Mouse (Mus musculus) lung, embryonic 15.5 days (tissue): Measurements from ENCODE around the gene Hist1h2br. TPM values are rescaled to one million over a fixed set of nuclear protein-coding genes. Genes with fewer than 3 reads are reported as not detected.
"Not testable (repeated sequence)": the region's sequence is repeated elsewhere in the genome, so short reads cannot be mapped to it uniquely, and the experiment has no call there.

Experiments
- ATAC-seq: fragments of 200-750 bp; cut with Nextera tagmentation; 2 replicates; pipeline ENCODE4 v1.8.0; 2017; ENCODE audit warnings: moderate number of reproducible peaks, borderline replicate concordance; ENCODE audit not compliant: low FRiP score, low TSS enrichment; ENCODE audit errors: extremely low read depth
- H3K27ac ChIP-seq: fragments of 300-500 bp; sonication (generic); 2 replicates; pipeline ENCODE4 v1.5.1; 2015; ENCODE audit warnings: moderate library complexity, mild to moderate bottlenecking, inconsistent platforms
- H3K27me3 ChIP-seq: fragments of 300-500 bp; sonication (generic); 2 replicates; pipeline ENCODE4 v1.6.1; 2015; ENCODE audit warnings: inconsistent platforms
- H3K36me3 ChIP-seq: fragments of 300-500 bp; sonication (generic); 2 replicates; pipeline ENCODE4 v1.6.1; 2015; ENCODE audit warnings: inconsistent platforms
- H3K4me1 ChIP-seq: fragments of 300-500 bp; sonication (generic); 2 replicates; pipeline ENCODE4 v1.6.1; 2015; ENCODE audit warnings: inconsistent platforms
- H3K4me2 ChIP-seq: fragments of 300-500 bp; sonication (generic); 2 replicates; pipeline ENCODE4 v1.6.1; 2015; ENCODE audit warnings: inconsistent platforms, mild to moderate bottlenecking, moderate library complexity
- H3K4me3 ChIP-seq: fragments of 300-500 bp; sonication (generic); 2 replicates; pipeline ENCODE4 v1.5.1; 2015; ENCODE audit warnings: mild to moderate bottlenecking, inconsistent platforms
- H3K9ac ChIP-seq: fragments of 300-500 bp; sonication (generic); 2 replicates; pipeline ENCODE4 v1.6.1; 2015; ENCODE audit warnings: inconsistent platforms
- H3K9me3 ChIP-seq: fragments of 300-500 bp; sonication (generic); 2 replicates; pipeline ENCODE4 v1.6.1; 2016; ENCODE audit warnings: inconsistent platforms
- whole genome bisulfite sequencing: fragments of 180-500 bp; shearing (Covaris S2); methylation state at CpG from one replicate; pipeline ENCODE4 v1.1.7; 2015; 5-methylcytosine and 5-hydroxymethylcytosine counted together
- polyA plus RNA-seq: library from polyadenylated mRNA; unstranded; fragments of >200 nt; fragmentation: Nextera tagmentation; extraction: Ambion mirVana; gene quantifications from 2 replicates; pipeline ENCODE4 v1.2.1, GENCODE M21; 2015

The Hist1h2br gene
- polyA plus RNA-seq: 26.7 and 30.8 TPM in 2 replicates

DNA sequence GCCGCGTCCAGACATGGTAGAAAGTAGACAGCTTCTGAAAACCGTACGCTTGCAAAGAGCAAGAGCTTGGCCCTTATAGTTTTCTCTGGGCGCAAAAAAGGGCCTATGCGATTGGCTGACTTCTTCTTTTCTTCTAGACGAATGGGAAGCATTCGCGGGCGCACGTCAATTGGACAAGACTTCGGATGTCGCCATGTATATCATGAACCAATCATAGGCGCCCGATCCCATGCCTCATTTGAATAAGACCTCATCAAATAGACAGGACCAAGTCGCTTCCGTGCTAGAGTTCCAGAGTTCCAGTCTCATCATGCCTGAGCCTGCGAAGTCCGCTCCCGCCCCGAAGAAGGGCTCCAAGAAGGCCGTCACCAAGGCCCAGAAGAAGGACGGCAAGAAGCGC lies at the start of gene Hist1h2br, which contains the start of gene Hist1h2ap:
Gene Hist1h2br, plus strand, starts transcription at position 283 of the 400 bp plus-strand sequence.
Gene Hist1h2ap, minus strand, starts transcription at position 47 of the 400 bp plus-strand sequence.
- not testable (repeated sequence) for H3K27ac ChIP-seq, H3K9ac ChIP-seq, H3K36me3 ChIP-seq, H3K27me3 ChIP-seq, H3K4me2 ChIP-seq, H3K4me3 ChIP-seq, H3K9me3 ChIP-seq, H3K4me1 ChIP-seq
- WGBS: no CpG with 5 or more reads among the region's 24 CpGs
- peak; percentile 93 for ATAC-seq

DNA sequence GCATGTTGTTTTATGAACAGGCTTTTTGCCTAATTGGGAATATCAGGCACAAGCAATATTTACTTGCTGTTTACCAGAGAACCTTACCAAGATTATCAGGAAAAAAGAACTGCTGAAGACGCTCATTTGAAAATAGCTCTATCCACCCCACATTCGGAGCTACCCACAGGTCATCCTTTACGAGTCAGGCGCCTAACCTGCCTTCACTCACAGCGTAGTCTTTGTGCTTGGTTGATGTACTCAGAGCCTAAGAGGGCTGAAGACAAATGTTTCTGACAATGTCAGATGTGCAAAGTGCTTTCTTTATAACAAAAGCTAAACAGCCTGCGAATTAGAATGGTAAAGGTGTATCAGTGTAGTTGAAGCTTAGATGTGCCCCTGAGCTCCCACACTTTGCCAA lies 49.2 kb upstream of the Hist1h2br start:
- no peak for ATAC-seq
- Histone ChIP-seq H3K4me1 (peaks cover 39% of the 10 kb centered on the region), H3K4me2 (peak overlapping the region; percentile 70), H3K27ac (peak overlapping the region; percentile 91), H3K36me3 (no peaks in the 10 kb centered on the region), H3K9ac (peak overlapping the region; percentile 37), H3K9me3 (no peaks in the 10 kb centered on the region), H3K27me3 (no peaks in the 10 kb centered on the region), H3K4me3 (peak overlapping the region; percentile 49; the same call in 1 of the 2 replicates)
- WGBS: 27% methylated on average over 6 of the region's 6 CpGs

DNA sequence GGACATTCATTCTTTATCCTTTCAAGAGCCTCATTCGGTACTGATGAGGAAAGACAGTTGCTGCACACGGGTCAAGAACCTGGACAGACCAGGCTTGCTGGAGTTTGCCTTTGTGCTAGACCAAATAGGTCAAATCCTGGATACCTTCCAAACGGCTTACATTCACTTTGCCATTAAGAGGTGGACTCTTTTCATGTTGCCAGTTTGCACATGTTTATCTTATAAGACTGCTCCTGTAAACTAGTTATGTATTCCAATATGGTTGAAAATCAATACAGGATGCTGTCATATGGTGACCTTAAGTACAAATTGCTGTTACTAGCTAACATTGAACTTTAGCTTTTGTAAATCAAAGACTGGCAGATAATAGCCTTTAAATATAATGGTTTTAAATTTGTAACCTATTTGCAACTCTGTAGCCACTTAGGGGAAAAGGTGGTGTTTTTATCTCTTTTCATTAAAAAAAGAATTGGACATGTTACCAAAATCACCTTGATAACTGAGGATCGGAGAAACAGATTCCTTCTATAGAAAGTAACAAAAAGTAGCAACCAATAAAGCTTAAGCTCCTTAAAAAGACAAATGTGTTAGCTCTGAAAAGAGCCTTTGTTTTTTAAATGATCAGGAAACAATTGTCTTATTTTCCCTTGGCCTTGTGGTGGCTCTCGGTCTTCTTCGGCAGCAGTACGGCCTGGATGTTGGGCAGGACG lies 47.2 kb upstream of the Hist1h2br start:
- Histone ChIP-seq H3K9ac (peak overlapping the region; percentile 49), H3K36me3 (no peaks in the 10 kb centered on the region), H3K4me3 (peak overlapping the region; percentile 38), H3K4me2 (peak overlapping the region; percentile 54), H3K4me1 (peaks cover 48% of the 10 kb centered on the region), H3K27me3 (no peaks in the 10 kb centered on the region), H3K9me3 (no peaks in the 10 kb centered on the region), H3K27ac (peak overlapping the region; percentile 93)
- no peak for ATAC-seq
- 2% methylated on average over 8 of the region's 8 CpGs for WGBS

DNA sequence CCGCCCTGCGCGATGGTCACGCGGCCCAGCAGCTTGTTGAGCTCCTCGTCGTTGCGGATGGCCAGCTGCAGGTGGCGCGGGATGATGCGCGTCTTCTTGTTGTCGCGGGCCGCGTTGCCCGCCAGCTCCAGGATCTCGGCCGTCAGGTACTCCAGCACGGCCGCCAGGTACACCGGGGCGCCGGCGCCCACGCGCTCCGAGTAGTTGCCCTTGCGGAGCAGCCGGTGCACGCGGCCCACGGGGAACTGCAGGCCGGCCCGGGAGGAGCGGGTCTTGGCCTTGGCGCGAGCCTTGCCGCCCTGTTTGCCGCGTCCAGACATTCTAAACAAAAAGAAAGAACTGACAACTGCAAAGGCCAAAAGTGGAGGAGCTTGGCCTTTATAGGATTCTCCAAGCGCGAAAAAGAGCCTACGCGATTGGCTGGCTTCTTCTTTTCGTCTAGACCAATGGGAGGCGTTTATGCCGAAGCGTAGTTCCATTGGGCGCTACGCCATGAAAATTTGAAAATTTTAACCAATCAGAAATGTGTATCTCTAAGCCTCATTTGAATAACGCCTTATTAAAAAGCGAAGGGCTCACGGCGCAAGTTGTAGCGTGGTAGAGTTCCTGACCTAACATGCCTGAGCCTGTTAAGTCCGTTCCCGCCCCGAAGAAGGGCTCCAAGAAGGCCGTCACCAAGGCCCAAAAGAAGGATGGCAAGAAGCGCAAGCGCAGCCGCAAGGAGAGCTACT lies 46.5 kb upstream of the Hist1h2br start, which contains the start of the genes Hist1h2an and Hist1h2bp:
Gene Hist1h2an, minus strand, starts transcription at position 320 of the 731 bp plus-strand sequence.
Gene Hist1h2bp, plus strand, starts transcription at position 563 of the 731 bp plus-strand sequence.
- H3K4me1 ChIP-seq: peaks cover 50% of the 10 kb centered on the region
- H3K27me3 ChIP-seq, H3K9me3 ChIP-seq, H3K36me3 ChIP-seq: not testable (repeated sequence)
- peak within 1 kb of the TSS; percentile 38 for H3K4me3 ChIP-seq
- peak within 1 kb of the TSS; percentile 54 for H3K4me2 ChIP-seq
- peak within 1 kb of the TSS; percentile 49 for H3K9ac ChIP-seq
- under 1% methylated on average over 38 of the region's 63 CpGs for WGBS
- peak within 1 kb of the TSS; percentile 93 for H3K27ac ChIP-seq
- ATAC-seq: peak; percentile 91

DNA sequence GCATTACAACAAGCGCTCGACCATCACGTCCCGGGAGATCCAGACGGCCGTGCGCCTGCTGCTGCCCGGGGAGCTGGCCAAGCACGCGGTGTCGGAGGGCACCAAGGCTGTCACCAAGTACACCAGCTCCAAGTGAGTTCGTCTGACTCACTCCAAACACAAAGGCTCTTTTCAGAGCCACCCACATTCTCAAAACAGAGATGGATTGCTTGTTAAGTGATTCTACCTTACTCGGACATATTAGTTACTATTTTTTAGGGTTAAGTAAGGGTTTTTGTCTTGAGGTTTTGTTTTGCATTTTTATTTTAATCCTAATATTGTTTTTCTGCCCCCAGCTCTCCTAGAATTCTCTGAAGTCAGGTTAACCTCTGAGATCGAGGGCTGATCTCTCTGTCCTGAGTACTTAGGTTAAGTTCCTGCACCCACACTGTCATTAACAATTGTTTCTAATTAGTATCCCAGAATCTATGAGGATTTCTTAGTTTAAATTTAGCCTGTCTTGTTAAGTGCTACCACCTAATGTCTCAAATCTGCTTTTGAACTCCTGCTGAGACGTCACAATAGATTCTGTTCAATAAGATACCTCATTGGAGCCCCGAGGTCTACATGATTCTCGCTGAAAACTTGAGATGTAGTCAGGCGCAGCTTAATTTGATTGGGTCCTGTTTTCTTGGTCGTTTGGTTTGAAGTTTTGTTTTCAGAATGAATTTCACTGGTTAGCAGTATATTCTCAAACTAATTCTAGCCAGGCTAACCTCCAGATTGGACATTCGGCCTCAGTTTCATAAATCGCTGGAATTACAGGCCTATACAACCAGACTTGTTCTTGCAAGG lies 45.6 kb upstream of the Hist1h2br start:
- no peaks in the 10 kb centered on the region for H3K36me3 ChIP-seq
- no peaks in the 10 kb centered on the region for H3K9me3 ChIP-seq
- H3K4me1 ChIP-seq: peaks cover 49% of the 10 kb centered on the region
- ATAC-seq: peak; percentile 2; the same call in 1 of the 2 replicates
- WGBS: 21% methylated on average over 15 of the region's 21 CpGs
- H3K9ac ChIP-seq: peak overlapping the region; percentile 29
- H3K27ac ChIP-seq: peak overlapping the region; percentile 93
- H3K27me3 ChIP-seq: no peaks in the 10 kb centered on the region
- H3K4me3 ChIP-seq: peak overlapping the region; percentile 38
- peak overlapping the region; percentile 50 for H3K4me2 ChIP-seq

DNA sequence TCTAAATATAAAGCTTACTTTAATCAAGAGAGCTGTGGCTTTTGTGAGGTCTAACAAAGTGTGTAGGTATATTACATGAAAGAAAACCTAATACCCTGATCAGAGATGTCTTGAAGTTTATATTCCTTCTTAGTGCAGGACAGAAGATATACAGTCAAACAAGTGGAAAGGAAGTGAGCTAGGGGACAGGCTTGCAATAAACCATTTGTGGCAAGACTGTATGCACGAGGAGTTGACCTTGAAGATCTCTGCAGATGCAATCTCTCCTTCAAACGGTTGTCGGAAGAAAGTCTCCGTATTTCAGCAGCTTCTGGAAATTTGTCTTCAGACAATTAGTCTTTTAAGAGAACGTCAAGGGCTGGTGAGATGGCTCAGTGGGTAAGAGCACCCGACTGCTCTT lies 43.6 kb upstream of the Hist1h2br start:
- Histone ChIP-seq H3K4me2 (no peak overlapping the region), H3K36me3 (no peaks in the 10 kb centered on the region), H3K9ac (no peak overlapping the region), H3K27ac (peak overlapping the region; percentile 24; the same call in 1 of the 2 replicates), H3K4me1 (peaks cover 38% of the 10 kb centered on the region), H3K9me3 (no peaks in the 10 kb centered on the region), H3K27me3 (no peaks in the 10 kb centered on the region), H3K4me3 (no peak overlapping the region)
- no peak for ATAC-seq
- WGBS: 54% methylated on average over 6 of the region's 6 CpGs

DNA sequence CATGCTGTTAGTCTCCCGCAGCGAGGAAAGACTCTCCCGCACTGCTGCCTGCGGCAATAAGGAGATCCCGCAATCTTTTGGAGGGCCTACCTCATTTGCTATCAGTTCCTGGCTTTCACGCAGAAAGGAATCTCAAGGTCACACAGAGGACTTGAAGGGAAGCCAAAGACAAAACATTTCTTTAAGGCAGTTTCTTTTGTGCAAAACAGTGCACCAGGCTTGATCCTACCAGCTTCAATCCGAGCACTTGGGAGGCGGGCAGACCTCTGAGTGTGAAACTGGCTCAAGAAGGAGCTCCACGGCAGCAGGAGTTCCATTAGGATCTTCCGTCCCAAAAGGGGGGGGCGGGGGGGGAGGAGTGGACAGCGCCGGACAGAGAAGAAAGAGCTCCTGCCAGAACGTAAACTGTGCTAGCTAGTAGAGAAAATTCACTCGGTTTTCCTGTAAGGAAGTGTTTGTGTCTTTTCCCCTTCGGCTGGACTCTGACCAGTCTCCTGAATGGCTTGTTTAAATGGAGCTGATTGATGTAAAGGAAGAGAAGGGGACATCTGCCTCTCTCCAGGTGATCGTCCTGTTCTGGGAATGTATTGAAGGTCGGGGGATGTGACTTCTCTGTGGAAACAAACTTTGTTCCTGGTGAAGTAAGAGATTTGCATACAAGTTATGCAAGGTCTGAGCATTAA lies 42.8 kb upstream of the Hist1h2br start:
- WGBS: 6% methylated on average over 17 of the region's 18 CpGs
- peak overlapping the region; percentile 21 for H3K4me3 ChIP-seq
- no peaks in the 10 kb centered on the region for H3K9me3 ChIP-seq
- no peak for ATAC-seq
- peak overlapping the region; percentile 63 for H3K27ac ChIP-seq
- H3K27me3 ChIP-seq: no peaks in the 10 kb centered on the region
- peak overlapping the region; percentile 54 for H3K4me2 ChIP-seq
- H3K9ac ChIP-seq: peak overlapping the region; percentile 32
- no peaks in the 10 kb centered on the region for H3K36me3 ChIP-seq
- H3K4me1 ChIP-seq: peaks cover 32% of the 10 kb centered on the region

DNA sequence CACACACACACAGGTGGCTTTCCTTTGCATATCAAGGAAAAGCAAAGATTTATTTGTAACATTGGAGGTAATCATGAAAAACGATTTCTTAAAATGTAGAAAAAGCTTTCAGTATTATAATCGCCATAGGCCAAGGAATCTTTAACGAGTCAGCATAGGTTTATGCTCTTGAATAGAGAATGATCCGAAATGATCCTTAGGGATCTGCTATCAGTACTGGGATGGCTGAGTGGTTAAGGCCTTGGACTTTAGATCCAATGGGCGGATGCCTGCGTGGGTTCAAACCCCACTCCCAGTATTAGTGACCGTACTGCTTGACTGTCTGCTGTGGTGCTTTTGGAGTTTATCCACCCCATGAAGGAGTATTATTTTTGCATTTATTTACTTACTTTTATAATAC lies 38.0 kb upstream of the Hist1h2br start:
- Histone ChIP-seq H3K27me3 (no peaks in the 10 kb centered on the region), H3K4me3 (no peak overlapping the region), H3K36me3 (no peaks in the 10 kb centered on the region), H3K4me2 (no peak overlapping the region), H3K27ac (no peak overlapping the region), H3K9me3 (no peaks in the 10 kb centered on the region), H3K4me1 (peaks cover 8% of the 10 kb centered on the region; the same call in 1 of the 2 replicates), H3K9ac (no peak overlapping the region)
- WGBS: 91% methylated on average over 7 of the region's 7 CpGs
- ATAC-seq: no peak

DNA sequence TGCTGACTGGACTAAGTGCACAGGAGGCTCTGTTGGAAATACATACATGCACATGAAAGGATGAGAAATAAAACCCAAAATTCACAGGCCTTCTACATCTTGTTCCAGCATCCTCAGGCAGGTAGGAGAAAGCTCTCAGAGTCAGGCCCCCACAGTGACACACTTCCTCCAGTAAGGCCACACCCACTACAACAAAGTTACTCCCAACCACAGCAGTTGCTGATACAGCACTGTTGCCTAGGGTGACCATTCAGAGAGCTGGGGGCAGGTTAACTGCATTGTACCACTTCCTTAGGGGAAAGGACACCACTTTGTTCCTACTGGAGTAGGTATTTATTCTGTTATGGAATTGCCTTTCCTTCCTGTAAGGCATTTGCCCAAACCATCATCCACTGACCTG lies 36.4 kb upstream of the Hist1h2br start:
- not testable (repeated sequence) for H3K27me3 ChIP-seq, H3K4me1 ChIP-seq, ATAC-seq, H3K4me2 ChIP-seq, H3K36me3 ChIP-seq, H3K9ac ChIP-seq, H3K4me3 ChIP-seq, H3K9me3 ChIP-seq, H3K27ac ChIP-seq

DNA sequence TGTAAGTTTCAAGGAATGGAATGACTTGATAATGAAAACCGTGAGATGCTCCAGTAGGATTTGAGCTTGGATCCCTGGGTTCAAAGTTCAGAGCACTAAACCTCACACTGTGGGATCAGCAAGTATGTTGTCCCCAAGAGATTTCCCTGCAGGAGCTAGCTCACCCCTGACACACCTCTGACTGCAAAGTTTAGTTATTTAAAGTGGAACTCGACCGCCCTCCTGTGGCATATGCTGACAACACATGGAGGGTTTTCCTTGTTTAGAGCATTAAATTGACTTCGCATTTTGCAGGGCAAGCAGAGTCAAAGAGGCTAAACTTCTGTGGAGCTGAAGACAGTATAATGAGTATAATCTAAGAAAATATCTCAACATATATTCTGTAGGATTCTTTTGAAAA lies 30.5 kb upstream of the Hist1h2br start:
- H3K36me3 ChIP-seq: not testable (repeated sequence)
- ATAC-seq: peak; percentile 62; the same call in 1 of the 2 replicates
- WGBS: no CpG with 5 or more reads among the region's 4 CpGs

DNA sequence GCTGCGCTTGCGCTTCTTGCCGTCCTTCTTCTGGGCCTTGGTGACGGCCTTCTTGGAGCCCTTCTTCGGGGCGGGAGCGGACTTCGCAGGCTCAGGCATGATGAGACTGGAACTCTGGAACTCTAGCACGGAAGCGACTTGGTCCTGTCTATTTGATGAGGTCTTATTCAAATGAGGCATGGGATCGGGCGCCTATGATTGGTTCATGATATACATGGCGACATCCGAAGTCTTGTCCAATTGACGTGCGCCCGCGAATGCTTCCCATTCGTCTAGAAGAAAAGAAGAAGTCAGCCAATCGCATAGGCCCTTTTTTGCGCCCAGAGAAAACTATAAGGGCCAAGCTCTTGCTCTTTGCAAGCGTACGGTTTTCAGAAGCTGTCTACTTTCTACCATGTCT lies 23.5 kb upstream of the Hist1h2br start, which contains the start of the genes Hist1h2bq and Hist1h2ao:
Gene Hist1h2bq, minus strand, starts transcription at position 125 of the 400 bp plus-strand sequence.
Gene Hist1h2ao, plus strand, starts transcription at position 393 of the 400 bp plus-strand sequence.
- no CpG with 5 or more reads among the region's 23 CpGs for WGBS
- ATAC-seq: peak; percentile 97
- not testable (repeated sequence) for H3K36me3 ChIP-seq, H3K4me3 ChIP-seq, H3K9me3 ChIP-seq, H3K27me3 ChIP-seq, H3K4me2 ChIP-seq, H3K4me1 ChIP-seq, H3K9ac ChIP-seq, H3K27ac ChIP-seq

More for the DNA sequence above, 30.5 kb upstream of the Hist1h2br start:
- not testable (repeated sequence) for H3K9ac ChIP-seq, H3K27ac ChIP-seq, H3K4me2 ChIP-seq, H3K4me3 ChIP-seq, H3K27me3 ChIP-seq, H3K9me3 ChIP-seq, H3K4me1 ChIP-seq
